Mouse (Mus musculus) small intestine, adult 2 months (tissue): ENCODE data around the gene Inpp4a. TPM values are rescaled to one million over a fixed set of nuclear protein-coding genes. Genes with fewer than 3 reads are reported as not detected.

Experiments
- H3K27ac ChIP-seq: fragments of 200-500 bp; 2 replicates; pipeline ENCODE4 v1.5.1; 2012; ENCODE audit warnings: low read depth, low read length, control low read depth, inconsistent platforms; ENCODE audit not compliant: insufficient read depth
- H3K27me3 ChIP-seq: fragments of 200-500 bp; 2 replicates; pipeline ENCODE4 v1.6.1; 2012; ENCODE audit warnings: mild to moderate bottlenecking, moderate library complexity, low read length, inconsistent platforms; ENCODE audit not compliant: control insufficient read depth, insufficient read depth
- H3K36me3 ChIP-seq: fragments of 200-500 bp; 2 replicates; pipeline ENCODE4 v1.6.1; 2012; ENCODE audit warnings: mild to moderate bottlenecking, low read length, control low read depth, inconsistent platforms; ENCODE audit not compliant: control insufficient read depth, insufficient read depth
- H3K4me1 ChIP-seq: fragments of 200-500 bp; 2 replicates; pipeline ENCODE4 v1.6.1; 2012; ENCODE audit warnings: low read length, inconsistent platforms, mixed read lengths; ENCODE audit not compliant: control insufficient read depth, insufficient read depth, insufficient read length
- H3K4me3 ChIP-seq: fragments of 200-500 bp; 2 replicates; pipeline ENCODE4 v1.5.1; 2012; ENCODE audit warnings: low read depth, mild to moderate bottlenecking, control low read depth, inconsistent platforms, low read length, moderate library complexity
- CTCF ChIP-seq: fragments of 200-500 bp; IDR thresholded peaks from 2 replicates; pipeline ENCODE4 v1.5.1; 2012; ENCODE audit warnings: low read depth, mild to moderate bottlenecking, control low read depth, inconsistent platforms, low read length, moderate library complexity, mixed read lengths; ENCODE audit not compliant: insufficient replicate concordance, insufficient read length; ENCODE audit errors: extremely low read depth
- POLR2A ChIP-seq: fragments of 200-500 bp; IDR thresholded peaks from 2 replicates; pipeline ENCODE4 v1.6.1; 2012; ENCODE audit warnings: low read depth, mild to moderate bottlenecking, control low read depth, inconsistent platforms, low read length, moderate library complexity
- WGBS: fragments of 180-500 bp; shearing (Covaris S2); methylation state at CpG from one replicate; pipeline ENCODE4 v1.1.7; 2018; 5-methylcytosine and 5-hydroxymethylcytosine counted together
- polyA plus RNA-seq: library from polyadenylated mRNA; depleted of rRNA; stranded (reverse); fragments of >200 nt; gene quantifications from 2 replicates; pipeline ENCODE4 v1.2.3, GENCODE M21; 2012

Inpp4a gene
- polyA plus RNA-seq, 1 experiment = 28.6 TPM

DNA sequence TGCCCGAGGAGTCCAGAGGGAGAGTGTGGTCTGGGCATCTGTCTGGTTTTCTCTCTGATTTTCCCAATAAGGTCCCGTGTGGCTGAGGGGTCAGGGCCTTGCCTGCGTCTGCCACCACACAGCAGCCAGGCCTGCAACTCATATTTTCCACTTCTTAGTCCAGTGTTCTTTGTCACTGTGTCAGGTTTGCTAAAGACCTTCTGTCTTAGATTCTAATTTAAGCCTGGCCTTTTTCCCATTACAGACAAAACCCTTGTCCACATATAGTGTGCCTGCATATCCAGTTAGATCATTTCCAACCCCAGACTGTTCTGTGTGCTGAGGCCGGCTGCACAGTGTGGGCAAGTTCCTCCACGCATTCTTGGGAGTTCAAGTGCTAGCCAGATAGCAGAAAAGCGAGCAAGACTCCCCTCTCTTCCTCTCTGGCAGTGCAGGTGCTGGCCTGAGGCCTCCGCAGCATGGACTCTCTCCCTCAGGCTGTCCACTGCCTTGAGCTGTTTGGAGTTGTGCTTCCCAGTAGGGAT is 86.8 kb downstream of the Inpp4a start:
- no peaks in the 10 kb centered on the region for H3K27me3 ChIP-seq
- H3K4me1 ChIP-seq = no peaks in the 10 kb centered on the region
- H3K27ac ChIP-seq = peak overlapping the region; percentile 6; the same call in 1 of the 2 replicates
- H3K4me3 ChIP-seq = no peak overlapping the region
- WGBS = 82% methylated on average over 7 of the region's 7 CpGs
- peaks cover 49% of the 10 kb centered on the region for H3K36me3 ChIP-seq
- no peak for TF ChIP-seq POLR2A
- TF ChIP-seq CTCF = no peak

GRCm38 (mm10) chr1:37393174-37393573 is 93.5 kb downstream of the Inpp4a start:
- Histone ChIP-seq H3K27me3 (no peaks in the 10 kb centered on the region), H3K4me1 (no peaks in the 10 kb centered on the region), H3K27ac (no peak overlapping the region), H3K36me3 (peaks cover 67% of the 10 kb centered on the region), H3K4me3 (no peak overlapping the region)
- no peak for TF ChIP-seq CTCF
- TF ChIP-seq POLR2A = no peak
- WGBS = 73% methylated on average over 5 of the region's 5 CpGs

DNA sequence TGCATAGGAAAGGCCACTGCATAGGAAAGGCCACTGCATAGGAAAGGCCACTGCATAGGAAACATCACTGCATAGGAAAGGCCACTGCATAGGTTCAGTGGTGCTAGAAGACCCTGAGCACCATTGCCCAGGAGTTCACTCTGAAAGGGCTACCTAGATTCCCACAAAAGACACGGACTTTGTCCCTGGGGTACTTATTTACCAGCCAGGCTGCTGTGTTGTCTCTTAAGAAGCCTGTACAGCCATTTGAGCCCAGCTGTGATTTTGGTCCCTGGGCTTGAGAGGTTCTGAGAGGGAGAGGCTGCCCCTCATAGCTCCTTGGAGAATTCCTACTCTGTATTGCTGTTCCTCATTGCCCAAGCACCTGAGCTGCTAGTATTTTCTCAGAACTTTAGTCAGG is 96.8 kb downstream of the Inpp4a start:
- Histone ChIP-seq H3K27ac (no peak overlapping the region), H3K4me3 (no peak overlapping the region), H3K27me3 (no peaks in the 10 kb centered on the region), H3K4me1 (no peaks in the 10 kb centered on the region), H3K36me3 (peaks cover 63% of the 10 kb centered on the region)
- no peak for TF ChIP-seq CTCF
- TF ChIP-seq POLR2A = no peak
- WGBS = 67% methylated on average over 1 of the region's 1 CpGs

- H3K27ac ChIP-seq = no peak overlapping the region
- H3K36me3 ChIP-seq = peaks cover 57% of the 10 kb centered on the region
- TF ChIP-seq POLR2A (no peak), CTCF (no peak)
- H3K4me3 ChIP-seq = no peak overlapping the region
- H3K27me3 ChIP-seq = no peaks in the 10 kb centered on the region
- 64% methylated on average over 3 of the region's 3 CpGs for WGBS
- H3K4me1 ChIP-seq = no peaks in the 10 kb centered on the region
Observed at GRCm38 (mm10) chr1:37398961-37399360, 99.3 kb downstream of the Inpp4a start.

DNA sequence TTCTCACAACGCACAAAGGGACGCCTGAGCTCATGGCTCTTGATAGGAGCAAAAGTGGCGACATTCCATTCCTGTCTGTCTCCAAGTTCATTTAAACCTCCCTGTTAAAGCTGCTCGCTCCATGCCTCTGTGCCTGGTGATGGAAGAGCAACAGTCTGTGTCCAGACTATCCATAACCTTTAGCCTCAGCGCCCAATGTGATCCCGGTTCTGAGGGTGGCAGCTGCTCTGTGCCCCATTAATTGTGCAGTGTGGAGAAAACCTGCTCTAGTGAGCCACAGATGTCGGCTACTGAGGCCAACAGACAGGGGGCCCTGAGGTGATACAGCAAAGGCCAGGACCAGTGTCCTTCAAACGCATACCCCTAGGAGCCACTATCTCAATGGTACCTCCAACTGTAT is 100.1 kb downstream of the Inpp4a start:
- WGBS = 88% methylated on average over 8 of the region's 8 CpGs
- Histone ChIP-seq H3K4me1 (no peaks in the 10 kb centered on the region), H3K4me3 (no peak overlapping the region), H3K27ac (no peak overlapping the region), H3K27me3 (no peaks in the 10 kb centered on the region), H3K36me3 (peaks cover 53% of the 10 kb centered on the region)
- TF ChIP-seq CTCF (no peak), POLR2A (no peak)

GRCm38 (mm10) chr1:37401687-37402086 is 102.0 kb downstream of the Inpp4a start:
- no peak overlapping the region for H3K4me3 ChIP-seq
- peaks cover 52% of the 10 kb centered on the region for H3K36me3 ChIP-seq
- TF ChIP-seq CTCF (peak; percentile 81; the same call in 1 of the 2 replicates), POLR2A (no peak)
- peaks cover 3% of the 10 kb centered on the region; the same call in 1 of the 2 replicates for H3K4me1 ChIP-seq
- WGBS = 64% methylated on average over 4 of the region's 4 CpGs
- no peaks in the 10 kb centered on the region for H3K27me3 ChIP-seq
- H3K27ac ChIP-seq = no peak overlapping the region

DNA sequence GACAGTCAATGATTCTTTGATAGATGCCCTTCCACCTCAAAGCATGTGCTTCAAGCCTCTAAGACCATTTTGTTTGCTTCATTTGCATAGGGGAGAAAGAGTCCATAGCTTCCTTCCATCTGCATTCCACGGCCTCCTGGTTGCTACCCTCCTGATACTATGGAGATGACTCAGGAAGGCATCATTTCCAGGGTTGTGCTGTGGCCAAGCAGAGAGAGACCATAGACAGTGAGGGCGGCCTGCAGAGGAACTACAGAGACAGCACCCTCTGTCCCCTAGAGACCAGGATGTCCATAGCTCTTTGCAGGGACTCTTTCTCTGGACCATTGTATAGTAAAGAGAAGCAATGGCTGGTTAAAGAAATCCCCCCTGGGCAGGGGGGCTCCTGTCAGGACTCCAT is 105.5 kb downstream of the Inpp4a start:
- 90% methylated on average over 2 of the region's 2 CpGs for WGBS
- Histone ChIP-seq H3K4me3 (no peak overlapping the region), H3K4me1 (peaks cover 5% of the 10 kb centered on the region; the same call in 1 of the 2 replicates), H3K27me3 (no peaks in the 10 kb centered on the region), H3K27ac (no peak overlapping the region), H3K36me3 (peaks cover 41% of the 10 kb centered on the region)
- TF ChIP-seq CTCF = no peak
- no peak for TF ChIP-seq POLR2A
